Mouse (Mus musculus) MN1 (cell line): ENCODE results near the gene Thap8.
"Not testable (repeated sequence)": the region's sequence is repeated elsewhere in the genome, so short reads cannot be mapped to it uniquely, and the experiment has no call there.

Experiments used
- DNase-seq: peaks from one replicate; pipeline ENCODE4 v3.0.0-alpha.2; 2016; ENCODE audit warnings: low spot score

Gene Thap8

DNA sequence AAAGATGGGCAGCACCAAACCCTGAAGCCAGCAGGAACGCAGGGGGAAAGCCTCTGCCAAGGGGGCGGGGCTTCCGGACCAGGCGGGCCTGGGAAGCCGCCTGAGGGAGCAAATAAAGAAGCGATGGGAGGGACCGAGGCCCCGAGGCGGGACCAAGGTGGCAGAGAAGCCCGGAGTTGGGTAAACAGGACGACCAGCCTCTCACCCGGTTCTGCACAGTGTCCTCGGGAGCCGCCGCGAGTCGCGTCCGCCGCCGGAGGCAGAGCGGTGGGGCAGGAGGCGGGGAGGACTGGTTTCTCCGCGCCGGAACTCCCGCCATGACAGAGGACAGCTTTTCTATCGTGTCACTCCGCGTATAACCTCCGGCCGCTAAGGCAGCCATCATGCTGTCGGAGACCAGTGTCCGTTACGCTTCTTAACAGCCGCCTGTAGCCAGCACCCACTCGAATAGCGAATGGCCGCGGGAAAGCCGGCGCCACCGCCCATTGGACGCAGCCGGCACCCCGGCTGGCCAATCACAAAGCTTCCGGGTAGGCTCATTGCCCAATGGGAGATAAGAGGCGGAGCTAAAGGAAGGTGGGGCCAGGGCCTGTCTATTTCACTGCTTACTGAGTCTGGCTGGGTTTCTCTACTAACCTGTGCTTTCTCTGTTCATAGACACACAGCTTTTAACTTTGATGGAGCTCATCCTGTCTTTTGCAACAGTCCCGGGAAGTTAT, at the start of gene Thap8, which contains the start of gene Wdr62:
Thap8 (plus strand) TSS at position 144 of the 719 bp plus-strand sequence.
Wdr62 (minus strand) TSS at position 469 of the 719 bp plus-strand sequence.
- DNase-seq: peak; percentile 94

DNA sequence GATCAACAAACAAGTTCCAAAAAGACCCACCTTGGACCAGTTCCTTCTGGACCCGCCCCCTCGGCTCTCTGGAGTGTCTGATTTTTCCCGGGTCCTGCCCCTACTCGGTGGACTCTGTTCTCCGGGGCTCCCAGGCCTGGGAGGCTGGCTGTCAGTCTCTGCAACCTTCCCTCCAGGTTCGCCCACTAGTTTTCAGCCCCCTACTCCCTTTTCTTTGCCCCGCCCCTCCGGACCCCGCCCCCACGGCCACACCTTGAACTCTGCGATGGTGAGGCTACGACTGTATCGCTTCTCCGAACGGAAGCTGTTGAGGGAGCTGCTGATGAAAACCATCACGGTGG, 48.6 kb upstream of the Thap8 start:
- DNase-seq: no peak

DNA sequence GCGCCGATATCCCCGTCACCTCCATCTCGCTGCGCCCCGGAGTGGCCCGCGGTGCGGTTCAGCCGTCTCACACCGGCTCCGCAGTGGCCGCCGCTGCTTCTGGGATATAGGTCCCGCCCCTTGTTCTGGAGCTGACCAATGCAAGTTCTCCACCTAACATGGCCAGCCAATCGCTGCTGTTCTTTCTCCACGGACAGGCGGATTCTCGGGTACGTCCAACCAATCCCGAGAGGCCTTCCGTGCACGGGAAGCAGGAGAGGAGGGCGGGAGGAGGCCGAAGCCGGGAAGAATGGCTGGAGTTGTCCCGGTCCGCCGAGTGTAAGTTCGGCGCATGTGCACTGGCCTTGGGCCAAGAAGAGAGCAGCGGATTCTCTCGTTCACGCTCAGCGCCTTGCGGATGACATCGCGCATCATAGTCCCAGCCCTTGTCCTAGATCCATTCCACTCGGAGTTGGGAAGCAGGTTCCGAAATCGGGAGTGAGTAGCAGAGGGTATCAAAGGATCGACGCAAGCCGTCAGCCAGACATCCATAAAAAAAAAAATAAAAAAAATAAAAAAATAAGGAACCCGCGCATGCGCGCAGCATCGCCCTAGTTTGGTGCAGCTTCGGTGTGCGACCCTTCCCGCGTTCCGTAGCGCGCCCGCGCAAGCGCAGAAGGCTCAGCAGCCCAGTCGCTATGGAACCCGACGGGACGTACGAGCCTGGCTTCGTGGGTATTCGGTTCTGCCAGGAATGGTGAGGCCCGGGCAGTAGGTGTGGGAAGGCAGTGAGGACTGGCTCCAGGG, 48.0 kb upstream of the Thap8 start, which contains the start of the genes Polr2i and Tbcb:
Polr2i (plus strand) TSS at position 280 of the 786 bp plus-strand sequence.
Tbcb (minus strand) TSS at position 604 of the 786 bp plus-strand sequence.
- peak; percentile 97 for DNase-seq

DNA sequence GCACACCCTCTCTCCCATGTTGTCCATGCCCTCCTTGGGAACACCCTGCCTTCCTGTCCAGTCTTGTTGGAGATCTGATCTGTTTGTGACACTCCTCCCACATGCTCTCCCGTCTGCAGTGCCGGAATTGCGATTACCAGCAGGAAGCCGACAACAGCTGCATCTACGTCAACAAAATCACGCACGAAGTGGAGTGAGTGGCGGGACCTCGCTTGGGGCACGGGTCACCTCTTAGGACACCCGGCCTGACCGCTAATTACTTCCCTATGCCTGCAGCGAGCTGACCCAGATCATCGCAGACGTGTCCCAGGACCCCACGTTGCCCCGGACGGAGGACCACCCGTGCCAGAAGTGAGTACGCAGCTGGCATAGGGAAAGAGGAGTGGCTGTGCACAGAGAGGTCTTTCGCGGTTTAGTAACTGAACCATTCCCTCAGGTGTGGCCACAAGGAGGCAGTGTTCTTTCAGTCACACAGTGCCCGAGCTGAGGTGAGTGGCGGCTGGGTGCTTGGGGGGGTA, 47.2 kb upstream of the Thap8 start:
- peak; percentile 75 for DNase-seq

DNA sequence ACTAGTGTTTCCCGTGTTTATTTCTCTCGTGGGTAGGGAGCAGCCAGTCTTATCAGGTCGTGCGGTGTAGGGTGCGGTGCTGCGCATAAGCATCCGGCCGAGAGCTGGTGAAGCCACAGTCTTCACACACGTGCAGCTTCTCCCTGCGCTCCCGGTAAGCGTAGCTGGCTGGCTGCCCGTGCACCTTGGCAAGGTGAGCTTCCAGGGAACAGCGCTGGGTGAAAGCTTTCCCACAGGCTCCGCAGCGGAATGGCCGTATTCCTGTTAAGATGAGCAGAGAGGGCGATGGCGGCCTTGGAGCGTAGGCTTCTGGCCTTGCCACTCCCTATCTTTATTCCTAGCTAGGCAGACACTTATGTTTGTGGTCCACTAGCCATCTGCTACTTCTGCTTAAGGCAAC, 46.5 kb upstream of the Thap8 start:
- DNase-seq: no peak

DNA sequence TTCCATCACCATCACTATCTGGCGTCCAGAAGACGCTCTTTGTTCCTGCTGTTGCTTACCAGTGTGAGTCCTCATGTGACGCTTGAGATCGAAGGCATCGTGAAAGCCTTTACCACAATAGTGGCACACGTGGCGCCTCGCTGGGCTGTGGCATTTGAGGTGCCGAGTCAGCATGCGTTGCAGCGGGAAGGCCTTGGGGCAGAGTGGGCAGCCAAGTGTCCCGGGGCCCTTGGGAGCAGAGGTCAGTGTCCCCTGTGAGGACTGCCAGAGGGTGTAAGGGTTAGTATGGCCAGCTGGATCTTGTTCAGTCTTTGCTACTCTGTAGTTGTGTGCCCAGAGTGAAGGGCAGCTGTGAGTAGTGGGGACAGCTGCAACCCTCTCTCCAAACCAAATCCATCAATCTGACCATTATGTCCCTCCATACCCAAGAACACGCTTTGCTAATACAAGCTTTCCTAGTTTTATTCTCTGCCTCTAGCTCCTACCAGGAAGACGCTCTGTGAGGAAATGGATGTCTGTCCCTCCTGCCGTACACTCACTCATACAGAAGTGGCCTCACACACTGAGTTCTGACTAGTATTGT, 45.5 kb upstream of the Thap8 start:
- DNase-seq: no peak

DNA sequence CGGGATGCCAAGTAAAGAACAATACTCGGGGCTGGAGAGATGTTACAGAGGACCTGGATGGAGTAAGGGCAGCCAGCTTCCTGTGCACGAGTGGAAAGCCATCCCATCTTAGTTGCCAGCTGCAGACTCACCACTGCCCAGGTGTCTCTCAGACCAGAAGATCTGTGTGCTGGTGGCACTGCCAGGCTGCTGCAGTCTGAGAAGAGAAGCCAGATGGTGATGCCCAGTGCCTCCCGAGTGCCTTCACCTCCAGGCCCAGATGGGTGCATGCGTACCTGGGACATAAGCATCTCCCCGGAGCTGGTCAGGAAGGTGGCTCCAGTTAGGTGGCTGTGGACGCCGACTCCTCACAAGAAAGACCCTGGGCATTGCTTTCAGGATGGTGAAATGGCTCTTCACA, 44.8 kb upstream of the Thap8 start:
- DNase-seq: no peak

DNA sequence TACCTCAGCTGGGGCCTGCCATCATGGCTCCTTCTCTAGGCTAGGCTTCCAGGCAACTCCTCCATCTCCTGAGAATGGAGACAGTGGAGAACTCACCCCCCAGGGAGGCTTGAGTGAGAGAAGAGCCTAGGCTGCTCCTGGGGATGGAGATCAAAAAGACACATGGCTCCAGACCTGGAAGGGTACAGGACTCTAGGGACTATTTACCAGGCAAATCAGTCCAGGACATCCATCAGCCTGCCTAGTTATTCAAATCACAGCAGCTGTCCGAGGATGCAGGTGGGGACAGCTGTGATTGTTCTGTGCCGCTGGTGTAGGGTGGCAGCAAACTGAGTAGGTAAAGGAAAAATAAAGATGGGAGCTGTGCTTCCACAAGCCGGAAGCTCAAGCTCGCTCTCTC, 44.3 kb upstream of the Thap8 start, which contains the start of gene Ovol3:
Ovol3 (minus strand) TSS at position 101 of the 400 bp plus-strand sequence.
- no peak for DNase-seq

DNA sequence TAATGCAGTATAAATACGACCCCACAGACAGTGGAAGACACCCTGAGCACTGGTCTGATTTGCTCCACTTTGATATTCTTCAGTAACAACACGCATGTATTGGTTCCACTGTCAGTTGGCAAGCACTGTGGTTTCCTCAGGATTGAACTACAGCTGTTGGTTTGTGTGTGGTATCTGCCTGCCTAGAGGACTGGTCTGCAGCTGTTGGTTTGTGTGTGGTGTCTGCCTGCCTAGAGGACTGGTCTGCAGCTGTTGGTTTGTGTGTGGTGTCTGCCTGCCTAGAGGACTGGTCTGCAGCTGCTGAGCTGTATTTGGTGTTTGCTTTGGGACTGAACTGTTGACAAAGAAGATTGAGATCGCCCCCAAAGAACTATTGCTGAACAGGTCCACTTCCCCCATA, 42.5 kb upstream of the Thap8 start:
- not testable (repeated sequence) for DNase-seq

DNA sequence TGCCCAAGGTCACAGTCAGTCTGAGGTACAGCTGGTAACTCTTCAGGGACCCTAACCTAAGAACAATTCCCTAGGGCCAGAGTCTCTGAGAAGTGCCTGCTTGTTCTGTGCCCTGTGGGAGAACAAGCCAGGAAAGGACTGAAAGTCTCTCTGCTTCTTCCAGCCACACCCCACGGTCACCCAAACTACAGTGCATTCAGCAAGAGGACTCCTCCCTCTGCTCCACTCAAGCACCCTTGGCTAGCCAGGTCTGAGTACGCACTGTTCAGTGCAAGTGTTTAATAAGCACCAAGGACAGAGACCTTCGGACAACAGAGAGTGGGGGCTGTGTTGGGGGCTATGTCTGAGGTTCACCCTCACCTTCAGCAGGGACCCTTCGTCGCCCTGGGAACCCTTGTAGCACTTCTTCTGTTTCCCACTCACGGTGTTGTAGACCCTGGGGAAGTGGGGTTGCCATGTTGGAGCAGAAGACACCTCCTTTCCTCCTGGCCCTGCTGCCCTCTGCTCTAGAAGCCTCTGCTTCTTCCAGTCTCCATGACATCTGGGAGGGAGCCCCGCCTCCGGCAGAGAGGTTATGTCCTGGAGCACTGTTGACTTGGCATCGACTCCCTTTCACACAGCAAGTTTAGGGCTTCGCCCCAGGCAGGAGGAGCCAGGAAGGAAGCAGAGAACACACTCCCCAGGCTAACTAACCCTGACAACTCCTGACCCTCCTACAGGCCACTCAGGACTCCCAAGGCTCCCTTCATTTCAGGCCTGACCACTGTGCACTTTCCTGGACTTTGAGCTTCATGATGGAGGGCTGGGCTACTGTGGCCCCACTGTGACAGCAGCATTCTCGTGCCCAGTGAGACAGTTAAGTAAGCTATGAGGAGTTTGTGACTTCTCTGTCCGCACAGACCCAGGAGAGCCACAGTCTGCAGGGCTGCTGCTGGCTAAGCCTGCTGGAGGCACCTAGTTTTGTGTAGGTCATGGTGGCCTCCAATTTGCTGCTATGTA, 27.6 kb upstream of the Thap8 start:
- no peak for DNase-seq

DNA sequence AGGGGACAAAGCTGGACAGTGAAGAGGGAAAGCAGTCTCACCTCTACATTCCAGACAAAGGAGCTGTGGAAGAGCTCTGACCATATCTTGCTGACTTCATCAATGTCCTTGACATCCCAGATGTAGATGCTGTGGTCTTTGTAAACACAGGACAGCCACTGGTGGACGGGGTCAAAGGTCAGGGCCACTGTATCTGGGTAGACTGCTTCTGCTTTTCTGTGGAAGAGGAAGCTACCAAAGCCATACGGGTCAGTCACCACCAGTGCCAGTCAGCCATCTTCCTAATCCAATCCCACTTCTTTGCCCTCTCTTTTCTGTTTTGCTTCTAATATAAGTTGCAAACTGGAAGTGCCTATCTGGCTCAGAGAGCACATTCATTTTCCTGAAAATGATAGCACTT, 14.9 kb upstream of the Thap8 start:
- DNase-seq: no peak

DNA sequence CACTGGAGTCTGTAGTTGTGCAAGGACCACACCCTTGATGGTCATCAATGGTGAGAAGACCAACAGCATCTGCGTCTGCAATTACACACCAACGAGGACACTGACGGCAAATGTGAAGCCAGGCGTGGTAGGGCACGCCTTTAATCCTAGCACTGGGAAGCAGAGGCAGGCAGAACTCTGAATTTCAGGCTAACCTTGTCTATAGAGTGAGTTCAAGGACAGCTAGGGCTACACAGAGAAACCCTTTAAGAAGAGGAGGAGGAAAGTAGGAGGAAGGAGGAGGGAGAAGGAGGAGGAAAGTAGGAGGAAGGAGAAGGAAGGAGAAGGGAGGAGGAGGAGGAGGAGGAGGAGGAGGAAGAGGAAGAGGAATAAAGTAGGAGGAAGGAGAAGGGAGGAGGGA, 14.4 kb upstream of the Thap8 start:
- DNase-seq: no peak

DNA sequence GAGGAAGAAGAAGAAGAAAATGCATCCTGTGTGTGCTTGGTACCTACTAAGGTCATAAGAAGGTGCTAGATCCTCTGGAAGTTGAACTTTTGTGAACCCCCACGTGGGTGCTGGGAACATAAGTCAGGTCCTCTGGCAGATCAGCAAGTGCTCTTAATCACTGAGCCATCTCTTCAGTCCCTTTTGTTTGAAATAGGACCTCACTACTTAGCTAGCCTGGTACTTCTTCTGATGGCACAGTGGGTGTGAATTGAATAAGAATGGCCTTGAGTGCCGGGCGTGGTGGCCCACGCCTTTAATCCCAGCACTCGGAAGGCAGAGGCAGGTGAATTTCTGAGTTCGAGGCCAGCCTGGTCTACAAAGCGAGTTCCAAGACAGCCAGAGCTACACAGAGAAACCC, 14.0 kb upstream of the Thap8 start:
- no peak for DNase-seq

DNA sequence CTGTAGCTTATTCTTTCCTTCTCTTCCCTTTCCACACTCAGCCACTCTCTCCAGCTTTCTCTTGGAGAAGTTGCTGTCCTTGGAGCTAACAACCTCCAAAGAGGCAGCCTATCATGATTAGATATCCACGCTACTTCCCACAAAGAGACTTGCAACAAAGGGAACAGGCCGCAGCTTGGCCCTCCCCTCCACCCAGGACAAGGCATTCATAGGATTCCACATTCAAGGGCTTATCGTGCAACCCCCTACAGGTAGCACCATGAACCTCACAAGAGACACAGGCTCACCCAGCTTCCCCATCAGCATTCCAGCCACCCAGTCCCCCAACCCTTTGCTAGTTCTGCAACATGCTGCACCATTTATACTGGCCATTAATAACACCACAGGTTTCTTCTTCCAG, 13.1 kb upstream of the Thap8 start:
- no peak for DNase-seq

DNA sequence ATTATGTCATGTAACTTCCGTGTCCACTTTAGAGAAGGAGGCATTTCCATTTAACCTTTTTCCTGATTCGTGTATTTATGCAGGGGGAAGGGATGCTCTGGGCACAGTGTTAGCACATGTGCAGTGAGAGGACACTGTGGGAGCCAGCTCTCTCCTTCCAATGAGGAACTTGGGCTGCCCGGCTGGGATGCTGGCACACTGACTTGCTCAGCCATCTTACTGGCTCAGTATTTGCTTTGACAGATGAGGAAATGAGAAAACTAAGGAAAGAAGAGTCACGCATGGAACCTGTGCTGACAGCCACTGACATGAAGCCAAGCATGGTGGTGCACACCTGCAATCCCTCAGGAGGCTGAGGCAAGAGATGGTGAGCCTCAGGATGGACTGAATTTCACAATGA, 10.3 kb upstream of the Thap8 start:
- DNase-seq: no peak

DNA sequence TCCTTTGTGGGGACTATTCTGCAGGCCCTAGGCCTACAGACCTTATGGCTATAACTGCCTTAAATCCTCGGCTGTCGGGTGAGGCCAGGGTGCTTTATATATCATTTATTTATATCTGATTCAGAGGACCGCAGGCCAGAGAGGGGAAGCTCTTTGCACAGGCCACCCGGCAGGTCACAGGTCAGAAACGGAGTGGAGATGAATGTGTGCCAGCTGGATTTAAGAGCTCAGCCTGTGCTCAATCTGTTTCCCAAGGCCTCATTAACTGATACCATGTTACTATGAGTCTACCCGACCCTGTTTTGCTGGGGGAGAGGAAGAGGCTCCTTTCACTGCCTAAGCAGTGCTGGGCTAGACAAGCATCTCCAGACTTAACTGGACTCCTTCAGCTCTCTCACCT, 5.5 kb upstream of the Thap8 start:
- no peak for DNase-seq

DNA sequence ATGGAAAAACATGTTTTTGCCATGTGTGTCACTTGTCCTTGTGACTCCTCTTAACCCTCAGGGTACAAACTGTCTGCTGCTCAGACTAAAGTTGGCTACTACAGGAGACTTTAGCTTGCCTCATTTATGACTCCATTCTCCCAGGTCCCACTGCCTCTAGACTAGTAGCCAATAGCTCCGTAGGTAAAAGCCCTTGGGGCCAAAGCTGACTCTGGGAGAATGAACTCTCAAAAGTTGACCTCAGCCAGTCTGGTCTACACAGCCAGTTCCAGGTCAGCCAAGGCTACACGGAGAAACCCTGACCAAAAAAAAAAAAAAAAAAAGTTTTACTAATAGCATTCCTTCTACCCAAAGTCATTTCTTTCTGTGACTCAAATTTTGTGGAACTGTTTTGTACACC, 983 bp upstream of the Thap8 start:
- DNase-seq: no peak

DNA sequence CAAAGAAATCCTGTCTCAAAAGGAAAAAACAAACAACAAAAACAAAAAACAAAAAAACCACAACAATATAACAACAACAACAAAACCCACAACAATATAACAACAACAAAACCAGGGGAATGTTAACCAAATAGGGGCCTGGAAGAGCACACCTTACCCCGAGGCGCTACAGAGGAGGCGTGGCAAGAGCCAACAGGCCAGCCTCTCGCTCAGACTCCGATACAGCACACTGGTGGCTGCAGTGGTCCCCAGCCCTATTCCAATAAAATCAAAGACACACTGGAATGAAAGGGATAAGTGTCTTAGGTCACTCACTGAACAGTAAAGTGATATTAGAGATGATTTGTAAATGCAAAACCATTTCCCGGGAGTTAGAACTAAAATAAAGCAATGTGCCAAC, 358 bp upstream of the Thap8 start:
- DNase-seq: no peak

DNA sequence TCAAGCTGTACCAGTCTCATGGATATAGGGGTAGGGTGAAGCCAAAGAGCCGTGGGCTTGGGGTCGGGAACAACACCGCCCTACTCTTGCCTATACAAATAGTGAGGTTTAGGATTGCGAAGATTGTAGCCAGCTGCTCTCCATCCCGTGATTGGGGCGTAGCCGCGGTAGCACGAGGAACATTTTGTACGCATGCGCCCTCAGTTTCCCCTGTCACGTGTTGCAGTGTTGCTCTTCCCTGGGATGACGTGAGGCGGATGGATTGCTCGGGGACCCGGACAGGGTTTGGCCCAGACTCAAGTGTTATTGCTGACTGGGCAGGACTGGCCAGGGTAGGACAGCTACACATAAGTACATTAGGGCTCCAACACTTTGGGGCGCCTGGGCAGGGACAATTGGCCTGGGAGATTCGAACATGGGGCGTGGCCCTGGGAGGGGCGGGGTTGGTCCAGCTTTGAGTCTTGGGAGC, 810 bp downstream of the Thap8 start:
- DNase-seq: peak; percentile 94

DNA sequence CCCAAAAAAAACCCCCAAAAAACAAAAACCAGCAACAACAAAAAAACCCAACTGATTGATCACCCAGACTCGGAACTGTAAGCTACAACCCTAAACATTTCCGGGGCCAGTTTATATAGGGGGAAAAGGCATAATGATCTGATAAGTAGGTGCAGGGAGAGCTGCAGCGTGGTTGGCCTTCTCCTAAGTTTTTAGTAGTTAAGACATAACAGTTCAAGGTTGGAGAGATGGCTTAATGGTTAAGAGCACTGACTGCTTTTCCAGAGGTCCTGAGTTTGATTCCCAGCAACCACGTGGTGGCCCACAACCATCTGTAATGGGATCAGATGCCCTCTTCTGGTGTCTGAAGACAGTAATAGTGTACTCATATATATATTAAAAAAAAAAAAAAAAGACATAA, 1.6 kb downstream of the Thap8 start:
- DNase-seq: no peak

DNA sequence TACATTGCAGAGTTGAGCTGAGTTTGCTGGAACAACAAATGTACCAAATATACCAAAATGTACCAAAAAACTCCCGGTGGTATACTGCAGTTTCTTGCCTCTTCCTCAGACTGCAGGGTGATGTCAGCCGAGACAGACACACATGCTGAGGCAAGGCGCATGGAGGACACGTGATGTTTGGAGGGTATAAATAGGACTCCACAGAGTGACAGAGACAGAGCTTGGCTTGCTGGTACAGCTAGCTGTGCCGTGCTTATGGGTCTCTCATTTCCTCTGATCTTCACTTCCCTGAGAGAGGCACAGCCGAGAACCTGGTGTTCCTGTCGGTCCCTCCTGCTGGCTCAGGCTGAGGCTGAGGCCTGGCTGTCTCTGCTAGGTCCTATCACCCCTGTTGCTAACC, 2.8 kb downstream of the Thap8 start:
- DNase-seq: no peak
